ENCODE assay signal across 17 mouse cellular contexts in the genomic region with DNA sequence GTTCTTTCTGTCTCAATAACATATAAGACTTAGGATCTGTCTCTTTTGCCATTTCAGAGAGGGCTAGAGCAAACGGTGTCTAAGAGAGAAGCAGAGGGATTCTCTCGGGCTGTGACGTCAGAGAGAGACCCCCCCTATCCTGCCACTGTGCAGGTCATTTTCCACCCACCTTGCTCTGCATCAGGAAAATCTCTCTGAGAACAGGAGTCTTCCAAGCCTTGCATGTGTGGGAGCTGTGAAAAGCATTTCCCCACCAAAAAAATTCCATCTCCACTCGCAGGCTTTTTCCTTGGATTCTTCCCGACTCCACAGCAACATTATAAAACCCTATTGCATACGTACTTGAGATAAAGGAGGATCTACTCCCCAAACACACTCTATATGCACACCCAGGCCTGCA.
DNase-seq lines count a peak whose midpoint lies in the region; ATAC-seq and TF ChIP-seq lines count a peak whose summit lies in the region.
"Had no signal": no experiment of that assay in that cellular context is flagged by ENCODE, and none has a peak within 500 bp of the region (broad histone marks: within the 10 kb centered on the region; RNA-seq: fewer than 3 reads in every experiment).

No protein-coding gene starts in this region.

- H3K4me3 ChIP-seq in kidney, embryonic 16.5 days (ENCODE audit: low read length), result no peak overlapping the region
- no peak overlapping the region for H3K4me3 ChIP-seq in cortical plate, adult 2 months (ENCODE audit: insufficient read depth, low read length)
- no peak overlapping the region for H3K4me3 ChIP-seq in hindbrain, embryonic 16.5 days (ENCODE audit: low read length)
- no peak overlapping the region for H3K4me3 ChIP-seq in neural tube, embryonic 15.5 days (replicated peaks)
- H3K4me3 ChIP-seq: embryonic facial prominence, embryonic 12.5 days; forebrain, embryonic 15.5 days; heart, embryonic 13.5 days had no signal

- no peak overlapping the region for H3K4me2 ChIP-seq in kidney, embryonic 16.5 days (replicated peaks; ENCODE audit: low read depth, low read length)
- H3K4me2 ChIP-seq in hindbrain, embryonic 16.5 days (ENCODE audit: low read length), result no peak overlapping the region
- H3K4me2 ChIP-seq in neural tube, embryonic 15.5 days, result no peak overlapping the region
- H3K4me2 ChIP-seq: forebrain, embryonic 15.5 days; heart, embryonic 13.5 days had no signal

- H3K9me3 ChIP-seq in kidney, embryonic 16.5 days (ENCODE audit: low read length), result no peaks in the 10 kb centered on the region
- H3K9me3 ChIP-seq in hindbrain, embryonic 16.5 days (ENCODE audit: control insufficient read depth, low read length), result no peaks in the 10 kb centered on the region
- H3K9me3 ChIP-seq in neural tube, embryonic 15.5 days (replicated peaks), result no peaks in the 10 kb centered on the region
- H3K9me3 ChIP-seq: embryonic facial prominence, embryonic 12.5 days; forebrain, embryonic 15.5 days; heart, embryonic 13.5 days had no signal

- intact Hi-C loops in left cerebral cortex, postnatal 14 days (cut with DNase I), result loop anchor here (5.0 to 10.0 kb wide), 5 partner anchors 52 to 350 kb away; no protein-coding TSS in a partner anchor
- intact Hi-C loops in left cerebral cortex, postnatal 4 days (cut with DNase I), result no loop called here

- TF ChIP-seq CTCF in cortical plate, adult 2 months (IDR thresholded peaks at IDR 0.05; ENCODE audit: extremely low read depth, insufficient read depth, low read length), result no peak

- no peak overlapping the region for H3K9ac ChIP-seq in kidney, embryonic 16.5 days (replicated peaks; ENCODE audit: low read length)
- no peak overlapping the region for H3K9ac ChIP-seq in hindbrain, embryonic 16.5 days (ENCODE audit: low read depth, low read length)
- H3K9ac ChIP-seq in neural tube, embryonic 15.5 days (replicated peaks), result no peak overlapping the region
- H3K9ac ChIP-seq: embryonic facial prominence, embryonic 12.5 days; forebrain, embryonic 15.5 days; heart, embryonic 13.5 days had no signal

- no peak for DNase-seq in kidney, postnatal 4 days
- DNase-seq in left cerebral cortex, postnatal 14 days (ENCODE audit: low spot score in 2 of 2), result peak; percentile 43 to 56
- DNase-seq in left cerebral cortex, postnatal 4 days, result no peak
- DNase-seq in brain, adult 2 months (ENCODE audit: low read depth, low spot score), result peak; percentile 82
- DNase-seq: adrenal gland, adult 2 months; adrenal gland, postnatal 25 days; cerebellum, adult 8-10 months; cerebellum, postnatal 14 days; gastrocnemius, postnatal 14 days; heart, postnatal 36 days had no signal

- ATAC-seq in kidney, embryonic 16.5 days (ENCODE audit: low FRiP score, low TSS enrichment), result no peak
- ATAC-seq in hindbrain, embryonic 16.5 days, result no peak
- no peak for ATAC-seq in neural tube, embryonic 15.5 days (ENCODE audit: low FRiP score)
- ATAC-seq: forebrain, embryonic 15.5 days had no signal

- no peak for TF ChIP-seq POLR2A in cortical plate, adult 2 months (IDR thresholded peaks at IDR 0.05; ENCODE audit: extremely low read depth, insufficient read depth, low read length)

- WGBS in kidney, embryonic 16.5 days, result 72% methylated on average over 6 of the region's 6 CpGs
- WGBS in hindbrain, embryonic 16.5 days, result 82% methylated on average over 6 of the region's 6 CpGs
- 80% methylated on average over 6 of the region's 6 CpGs for WGBS in neural tube, embryonic 15.5 days

- no peaks in the 10 kb centered on the region for H3K36me3 ChIP-seq in kidney, embryonic 16.5 days (ENCODE audit: insufficient read depth, low read length)
- no peaks in the 10 kb centered on the region for H3K36me3 ChIP-seq in hindbrain, embryonic 16.5 days (ENCODE audit: control insufficient read depth, insufficient read depth, low read length)
- no peaks in the 10 kb centered on the region for H3K36me3 ChIP-seq in neural tube, embryonic 15.5 days
- H3K36me3 ChIP-seq: embryonic facial prominence, embryonic 12.5 days; forebrain, embryonic 15.5 days; heart, embryonic 13.5 days had no signal

- peak overlapping the region; percentile 8; the same call in 1 of the 2 replicates for H3K27ac ChIP-seq in kidney, embryonic 16.5 days (ENCODE audit: low read length)
- peak overlapping the region; percentile 93 for H3K27ac ChIP-seq in cortical plate, adult 2 months (ENCODE audit: insufficient read depth, low read length)
- no peak overlapping the region for H3K27ac ChIP-seq in hindbrain, embryonic 16.5 days (ENCODE audit: low read depth, low read length)
- H3K27ac ChIP-seq in neural tube, embryonic 15.5 days (replicated peaks), result no peak overlapping the region
- H3K27ac ChIP-seq: forebrain, embryonic 15.5 days; heart, embryonic 13.5 days had no signal

- H3K4me1 ChIP-seq in kidney, embryonic 16.5 days (ENCODE audit: insufficient read depth, low read length), result no peaks in the 10 kb centered on the region
- H3K4me1 ChIP-seq in cortical plate, adult 2 months (ENCODE audit: control insufficient read depth, insufficient read depth, low read length), result peaks cover 15% of the 10 kb centered on the region
- peaks cover 6% of the 10 kb centered on the region for H3K4me1 ChIP-seq in hindbrain, embryonic 16.5 days (ENCODE audit: control insufficient read depth, insufficient read depth, low read depth, low read length)
- peaks cover 13% of the 10 kb centered on the region for H3K4me1 ChIP-seq in neural tube, embryonic 15.5 days

- no peaks in the 10 kb centered on the region for H3K27me3 ChIP-seq in kidney, embryonic 16.5 days (ENCODE audit: insufficient read depth, low read length)
- no peaks in the 10 kb centered on the region for H3K27me3 ChIP-seq in hindbrain, embryonic 16.5 days (replicated peaks; ENCODE audit: control insufficient read depth, insufficient read depth, low read length)
- H3K27me3 ChIP-seq in neural tube, embryonic 15.5 days (replicated peaks), result no peaks in the 10 kb centered on the region
- H3K27me3 ChIP-seq: embryonic facial prominence, embryonic 12.5 days; forebrain, embryonic 15.5 days; heart, embryonic 13.5 days had no signal

Comparison
In these comparisons a context has a peak if more than half of its experiments do, and no peak if none do; other contexts are left out.
1. DNase-seq: peak in left cerebral cortex, postnatal 14 days (2 of 2) and brain, adult 2 months (single experiment); none in kidney, postnatal 4 days (0 of 2) and left cerebral cortex, postnatal 4 days (single experiment).
2. H3K27ac ChIP-seq: peak in kidney, embryonic 16.5 days (single experiment) and cortical plate, adult 2 months (single experiment); none in hindbrain, embryonic 16.5 days (single experiment) and neural tube, embryonic 15.5 days (single experiment).